Mouse (Mus musculus): ENCODE results near the gene Synrg. TPM values are rescaled to one million over a fixed set of nuclear protein-coding genes. Genes with fewer than 3 reads are reported as not detected.

Synrg gene
- polyA plus RNA-seq, 1 experiment: 4.8 TPM

- no peaks in the 10 kb centered on the region for H3K36me3 ChIP-seq (ENCODE audit: control insufficient read depth, insufficient read depth)
- no peaks in the 10 kb centered on the region for H3K79me2 ChIP-seq (ENCODE audit: control insufficient read depth, insufficient read depth)
- no peaks in the 10 kb centered on the region for H3K27me3 ChIP-seq (ENCODE audit: control insufficient read depth, insufficient read depth, insufficient read length)
- H3K79me3 ChIP-seq (ENCODE audit: low read depth): no peaks in the 10 kb centered on the region
- H3K4me3 ChIP-seq (ENCODE audit: insufficient read depth, poor library complexity, severe bottlenecking): no peak overlapping the region
- no peak for TF ChIP-seq CEBPB (IDR thresholded peaks at IDR 0.05; ENCODE audit: low read depth)
- TF ChIP-seq MAX (IDR thresholded peaks at IDR 0.05): no peak
- TF ChIP-seq MYOD1 (IDR thresholded peaks at IDR 0.05; ENCODE audit: control insufficient read depth, insufficient read length, low read depth): no peak
- TF ChIP-seq USF1 (IDR thresholded peaks at IDR 0.05; ENCODE audit: low read depth): no peak
- no peak for TF ChIP-seq FOSL1 (IDR thresholded peaks at IDR 0.05; ENCODE audit: insufficient read depth, low read length, poor library complexity, severe bottlenecking)
- no peak for TF ChIP-seq MYOG (IDR thresholded peaks at IDR 0.05; ENCODE audit: control insufficient read depth, extremely low read depth, insufficient read length)
- TF ChIP-seq CTCF (IDR thresholded peaks at IDR 0.05; ENCODE audit: control insufficient read depth, insufficient read depth, insufficient read length): no peak
- H3ac ChIP-seq (ENCODE audit: control insufficient read depth, insufficient read length, low read depth): no peak overlapping the region
Measured at GRCm38 (mm10) chr11:83975488-83975887, 11.3 kb downstream of the Synrg start.

GRCm38 (mm10) chr11:83976236-83976977, 12.2 kb downstream of the Synrg start:
- H3K4me3 ChIP-seq (ENCODE audit: insufficient read depth, poor library complexity, severe bottlenecking): no peak overlapping the region
- H3K79me2 ChIP-seq (ENCODE audit: control insufficient read depth, insufficient read depth): no peaks in the 10 kb centered on the region
- no peaks in the 10 kb centered on the region for H3K36me3 ChIP-seq (ENCODE audit: control insufficient read depth, insufficient read depth)
- H3K79me3 ChIP-seq (ENCODE audit: low read depth): no peaks in the 10 kb centered on the region
- TF ChIP-seq CTCF (IDR thresholded peaks at IDR 0.05; ENCODE audit: control insufficient read depth, insufficient read depth, insufficient read length) (no peak), FOSL1 (IDR thresholded peaks at IDR 0.05; ENCODE audit: insufficient read depth, low read length, poor library complexity, severe bottlenecking) (no peak), CEBPB (IDR thresholded peaks at IDR 0.05; ENCODE audit: low read depth) (no peak), MYOD1 (IDR thresholded peaks at IDR 0.05; ENCODE audit: control insufficient read depth, insufficient read length, low read depth) (no peak), USF1 (IDR thresholded peaks at IDR 0.05; ENCODE audit: low read depth) (no peak)
- H3ac ChIP-seq (ENCODE audit: control insufficient read depth, insufficient read length, low read depth): no peak overlapping the region
- no peaks in the 10 kb centered on the region for H3K27me3 ChIP-seq (ENCODE audit: control insufficient read depth, insufficient read depth, insufficient read length)

- H3K36me3 ChIP-seq (ENCODE audit: control insufficient read depth, insufficient read depth): peaks cover 9% of the 10 kb centered on the region
- no peak overlapping the region for H3K4me3 ChIP-seq (ENCODE audit: insufficient read depth, poor library complexity, severe bottlenecking)
- no peaks in the 10 kb centered on the region for H3K79me3 ChIP-seq (ENCODE audit: low read depth)
- H3K79me2 ChIP-seq (ENCODE audit: control insufficient read depth, insufficient read depth): no peaks in the 10 kb centered on the region
- TF ChIP-seq USF1 (IDR thresholded peaks at IDR 0.05; ENCODE audit: low read depth) (no peak), MYOG (IDR thresholded peaks at IDR 0.05; ENCODE audit: control insufficient read depth, extremely low read depth, insufficient read length) (no peak)
- H3K27me3 ChIP-seq (ENCODE audit: control insufficient read depth, insufficient read depth, insufficient read length): no peaks in the 10 kb centered on the region
- no peak overlapping the region for H3ac ChIP-seq (ENCODE audit: control insufficient read depth, insufficient read length, low read depth)
Measured at GRCm38 (mm10) chr11:83977810-83978209, 13.6 kb downstream of the Synrg start.

DNA sequence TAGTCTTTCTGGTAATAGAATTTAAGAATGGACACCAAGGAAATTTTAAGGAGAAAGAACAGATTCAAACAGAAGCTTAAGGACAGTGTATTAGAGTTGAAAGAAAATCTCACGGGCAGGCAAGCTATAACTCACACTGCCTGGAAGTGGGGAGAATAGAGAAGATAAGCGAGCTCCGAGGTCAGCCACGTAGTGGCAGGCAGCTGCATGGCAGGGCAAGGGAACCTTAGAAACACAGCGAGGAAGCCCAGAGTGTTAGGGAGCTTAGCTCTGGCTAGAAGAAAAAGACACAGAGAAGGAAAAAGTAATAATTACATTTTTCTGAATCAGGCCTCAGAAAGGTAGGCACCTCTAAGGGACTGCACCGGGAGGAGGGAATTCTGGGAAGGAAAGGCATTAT, 15.8 kb downstream of the Synrg start:
- H3K27me3 ChIP-seq (ENCODE audit: control insufficient read depth, insufficient read depth, insufficient read length): no peaks in the 10 kb centered on the region
- TF ChIP-seq CEBPB (IDR thresholded peaks at IDR 0.05; ENCODE audit: low read depth): no peak
- no peak for TF ChIP-seq MAX (IDR thresholded peaks at IDR 0.05)
- no peak for TF ChIP-seq USF1 (IDR thresholded peaks at IDR 0.05; ENCODE audit: low read depth)
- no peak for TF ChIP-seq CTCF (IDR thresholded peaks at IDR 0.05; ENCODE audit: control insufficient read depth, insufficient read depth, insufficient read length)
- no peak for TF ChIP-seq FOSL1 (IDR thresholded peaks at IDR 0.05; ENCODE audit: insufficient read depth, low read length, poor library complexity, severe bottlenecking)
- no peak for TF ChIP-seq MYOD1 (IDR thresholded peaks at IDR 0.05; ENCODE audit: control insufficient read depth, insufficient read length, low read depth)
- TF ChIP-seq MYOG (IDR thresholded peaks at IDR 0.05; ENCODE audit: control insufficient read depth, extremely low read depth, insufficient read length): no peak
- H3K79me3 ChIP-seq (ENCODE audit: low read depth): no peaks in the 10 kb centered on the region
- H3K36me3 ChIP-seq (ENCODE audit: control insufficient read depth, insufficient read depth): peaks cover 12% of the 10 kb centered on the region
- no peak overlapping the region for H3ac ChIP-seq (ENCODE audit: control insufficient read depth, insufficient read length, low read depth)
- H3K79me2 ChIP-seq (ENCODE audit: control insufficient read depth, insufficient read depth): no peaks in the 10 kb centered on the region
- H3K4me3 ChIP-seq (ENCODE audit: insufficient read depth, poor library complexity, severe bottlenecking): no peak overlapping the region

- Histone ChIP-seq H3ac (ENCODE audit: control insufficient read depth, insufficient read length, low read depth) (no peak overlapping the region), H3K79me2 (ENCODE audit: control insufficient read depth, insufficient read depth) (no peaks in the 10 kb centered on the region), H3K27me3 (ENCODE audit: control insufficient read depth, insufficient read depth, insufficient read length) (no peaks in the 10 kb centered on the region), H3K4me3 (ENCODE audit: insufficient read depth, poor library complexity, severe bottlenecking) (no peak overlapping the region), H3K36me3 (ENCODE audit: control insufficient read depth, insufficient read depth) (peaks cover 12% of the 10 kb centered on the region), H3K79me3 (ENCODE audit: low read depth) (no peaks in the 10 kb centered on the region)
- TF ChIP-seq CEBPB (IDR thresholded peaks at IDR 0.05; ENCODE audit: low read depth): no peak
- no peak for TF ChIP-seq MYOG (IDR thresholded peaks at IDR 0.05; ENCODE audit: control insufficient read depth, extremely low read depth, insufficient read length)
- no peak for TF ChIP-seq FOSL1 (IDR thresholded peaks at IDR 0.05; ENCODE audit: insufficient read depth, low read length, poor library complexity, severe bottlenecking)
- TF ChIP-seq MYOD1 (IDR thresholded peaks at IDR 0.05; ENCODE audit: control insufficient read depth, insufficient read length, low read depth): no peak
- TF ChIP-seq USF1 (IDR thresholded peaks at IDR 0.05; ENCODE audit: low read depth): no peak
- TF ChIP-seq MAX (IDR thresholded peaks at IDR 0.05): no peak
- TF ChIP-seq CTCF (IDR thresholded peaks at IDR 0.05; ENCODE audit: control insufficient read depth, insufficient read depth, insufficient read length): no peak
Measured at GRCm38 (mm10) chr11:83981338-83981737, 17.1 kb downstream of the Synrg start.

DNA sequence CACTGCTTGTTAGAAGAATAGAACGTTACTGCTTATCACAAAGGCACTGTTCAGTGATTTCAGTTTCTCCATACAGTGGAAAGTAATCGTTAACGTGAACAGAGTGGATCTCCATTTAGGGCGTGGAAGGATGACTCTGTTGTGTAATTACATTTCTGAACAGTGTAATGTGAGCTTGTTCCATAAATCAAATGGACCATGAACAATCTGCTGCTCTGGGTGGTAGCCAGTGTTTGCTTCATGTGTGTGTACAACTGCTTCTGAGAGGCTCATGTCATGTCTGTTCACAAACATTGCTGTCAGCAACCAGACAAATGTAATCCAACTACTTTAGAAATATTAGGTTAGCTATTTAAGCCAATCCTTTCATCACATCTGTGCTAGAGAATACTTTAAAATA, 27.5 kb downstream of the Synrg start:
- TF ChIP-seq FOSL1 (IDR thresholded peaks at IDR 0.05; ENCODE audit: insufficient read depth, low read length, poor library complexity, severe bottlenecking) (no peak), USF1 (IDR thresholded peaks at IDR 0.05; ENCODE audit: low read depth) (no peak), MAX (IDR thresholded peaks at IDR 0.05) (no peak), MYOG (IDR thresholded peaks at IDR 0.05; ENCODE audit: control insufficient read depth, extremely low read depth, insufficient read length) (no peak), MYOD1 (IDR thresholded peaks at IDR 0.05; ENCODE audit: control insufficient read depth, insufficient read length, low read depth) (no peak), CTCF (IDR thresholded peaks at IDR 0.05; ENCODE audit: control insufficient read depth, insufficient read depth, insufficient read length) (no peak), CEBPB (IDR thresholded peaks at IDR 0.05; ENCODE audit: low read depth) (no peak)
- no peak overlapping the region for H3K4me3 ChIP-seq (ENCODE audit: insufficient read depth, poor library complexity, severe bottlenecking)
- H3K36me3 ChIP-seq (ENCODE audit: control insufficient read depth, insufficient read depth): peaks cover 16% of the 10 kb centered on the region
- no peak overlapping the region for H3ac ChIP-seq (ENCODE audit: control insufficient read depth, insufficient read length, low read depth)
- no peaks in the 10 kb centered on the region for H3K27me3 ChIP-seq (ENCODE audit: control insufficient read depth, insufficient read depth, insufficient read length)
- no peaks in the 10 kb centered on the region for H3K79me3 ChIP-seq (ENCODE audit: low read depth)
- H3K79me2 ChIP-seq (ENCODE audit: control insufficient read depth, insufficient read depth): no peaks in the 10 kb centered on the region
